Mouse (Mus musculus) thymus, postnatal 25 days (tissue): Measurements from ENCODE around the gene Ddx19a.
"Not testable (repeated sequence)": the region's sequence is repeated elsewhere in the genome, so short reads cannot be mapped to it uniquely, and the experiment has no call there.

Experiments used
- DNase-seq: peaks from one replicate; pipeline ENCODE4 v3.0.0; 2022

The Ddx19a gene

DNA sequence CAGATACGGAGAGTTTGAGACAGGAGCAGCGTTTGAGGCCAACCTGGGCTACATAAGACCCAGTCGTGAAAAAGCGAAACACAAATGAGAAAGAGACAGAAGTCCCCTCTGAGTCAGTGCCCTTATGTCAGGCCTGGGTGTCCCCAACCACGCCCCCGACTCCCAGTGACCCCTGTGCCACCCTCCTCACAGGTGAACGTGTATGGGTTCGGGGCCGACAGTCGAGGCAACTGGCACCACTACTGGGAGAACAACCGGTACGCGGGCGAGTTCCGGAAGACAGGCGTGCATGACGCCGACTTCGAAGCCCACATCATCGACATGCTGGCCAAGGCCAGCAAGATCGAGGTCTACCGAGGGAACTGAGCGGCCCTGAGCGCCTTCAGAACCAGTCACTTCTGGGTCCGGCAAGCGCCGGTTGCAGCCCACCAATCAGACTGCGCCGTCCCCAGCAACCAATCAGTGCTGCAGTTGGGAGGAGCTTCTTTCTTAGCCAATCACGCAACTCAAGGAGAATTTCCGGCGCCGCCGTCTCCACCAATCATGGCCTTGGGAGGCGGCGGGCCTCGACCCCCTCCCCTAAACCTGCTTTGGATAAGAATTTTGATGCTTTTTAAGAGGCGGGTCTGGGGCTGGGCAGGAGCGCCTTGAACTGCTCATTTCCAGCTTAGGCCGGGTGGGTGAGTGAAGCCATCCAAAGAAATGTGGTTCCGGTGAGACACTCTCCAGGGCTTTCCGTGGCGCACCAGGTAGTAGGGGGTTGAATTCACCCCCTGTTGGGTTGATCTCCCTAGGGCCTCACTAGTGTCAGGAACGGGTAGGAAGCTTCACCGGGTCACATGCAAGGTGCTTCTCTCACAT, 27.5 kb downstream of the Ddx19a start:
- DNase-seq: peak; percentile 89

DNA sequence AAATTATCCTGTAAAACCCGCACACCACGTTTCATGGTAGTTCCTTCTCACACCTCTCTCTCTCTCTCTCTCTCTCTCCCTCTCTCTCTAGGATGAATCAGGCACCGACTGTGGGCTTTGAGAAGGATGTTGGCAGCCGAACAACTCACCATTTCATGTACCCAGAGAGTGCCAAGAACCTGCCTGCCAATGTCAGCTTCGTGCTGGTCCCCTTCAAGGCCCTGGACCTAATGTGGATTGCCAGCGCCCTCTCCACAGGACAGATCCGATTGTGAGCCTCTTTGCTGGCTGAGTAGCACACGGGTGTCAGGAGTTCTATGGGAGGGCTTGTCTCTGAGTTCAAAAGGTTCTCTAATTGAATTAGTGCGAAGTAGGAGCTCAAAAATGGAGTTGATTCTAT, 30.3 kb downstream of the Ddx19a start:
- DNase-seq: no peak

DNA sequence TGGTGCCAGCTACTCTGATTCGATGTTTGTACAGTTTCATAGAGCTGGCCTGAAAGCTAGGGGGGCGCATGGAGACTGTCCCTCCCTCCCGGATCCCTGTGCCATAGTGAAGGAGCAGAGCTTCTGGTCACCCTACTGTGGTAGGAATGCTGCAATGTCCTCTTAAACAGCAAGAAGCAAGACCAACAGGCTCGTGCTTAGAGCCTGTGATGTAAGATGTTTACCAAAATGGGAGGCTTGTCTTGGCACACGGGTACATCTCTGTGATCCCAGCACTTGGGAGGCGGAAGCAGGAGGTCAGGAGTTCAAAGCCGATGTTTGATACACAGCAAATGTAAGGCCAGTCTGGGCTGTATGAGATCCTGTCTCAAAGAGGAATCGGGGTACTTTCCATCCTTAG, 31.0 kb downstream of the Ddx19a start:
- DNase-seq: no peak

- DNase-seq: no peak
Measured at GRCm38 (mm10) chr8:110965594-110965993, 32.0 kb downstream of the Ddx19a start.

- no peak for DNase-seq
Measured at GRCm38 (mm10) chr8:110964666-110965065, 32.9 kb downstream of the Ddx19a start.

GRCm38 (mm10) chr8:110963051-110963450, 34.5 kb downstream of the Ddx19a start:
- no peak for DNase-seq

GRCm38 (mm10) chr8:110959906-110960305, 37.7 kb downstream of the Ddx19a start:
- no peak for DNase-seq

GRCm38 (mm10) chr8:110959071-110959780, 38.4 kb downstream of the Ddx19a start:
- no peak for DNase-seq

DNA sequence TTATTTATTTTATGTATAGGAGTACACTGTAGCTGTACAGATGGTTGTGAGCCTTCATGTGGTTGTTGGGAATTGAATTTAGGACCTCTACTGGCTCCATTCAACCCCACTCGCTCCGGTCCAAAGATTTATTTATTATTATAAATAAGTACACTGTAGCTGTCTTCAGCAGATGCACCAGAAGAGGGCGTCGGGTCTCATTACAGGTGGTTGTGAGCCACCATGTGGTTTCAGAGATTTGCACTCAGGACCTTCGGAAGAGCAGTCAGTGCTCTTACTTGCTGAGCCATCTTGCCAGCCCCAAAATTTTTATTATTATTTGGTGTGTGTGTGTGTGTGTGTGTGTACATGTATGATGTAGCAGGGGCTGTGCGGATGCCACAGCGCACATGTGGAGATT, 39.0 kb downstream of the Ddx19a start:
- not testable (repeated sequence) for DNase-seq

- no peak for DNase-seq
Measured at GRCm38 (mm10) chr8:110958135-110958534, 39.5 kb downstream of the Ddx19a start.

- DNase-seq: no peak
Measured at GRCm38 (mm10) chr8:110957471-110957870, 40.1 kb downstream of the Ddx19a start.

DNA sequence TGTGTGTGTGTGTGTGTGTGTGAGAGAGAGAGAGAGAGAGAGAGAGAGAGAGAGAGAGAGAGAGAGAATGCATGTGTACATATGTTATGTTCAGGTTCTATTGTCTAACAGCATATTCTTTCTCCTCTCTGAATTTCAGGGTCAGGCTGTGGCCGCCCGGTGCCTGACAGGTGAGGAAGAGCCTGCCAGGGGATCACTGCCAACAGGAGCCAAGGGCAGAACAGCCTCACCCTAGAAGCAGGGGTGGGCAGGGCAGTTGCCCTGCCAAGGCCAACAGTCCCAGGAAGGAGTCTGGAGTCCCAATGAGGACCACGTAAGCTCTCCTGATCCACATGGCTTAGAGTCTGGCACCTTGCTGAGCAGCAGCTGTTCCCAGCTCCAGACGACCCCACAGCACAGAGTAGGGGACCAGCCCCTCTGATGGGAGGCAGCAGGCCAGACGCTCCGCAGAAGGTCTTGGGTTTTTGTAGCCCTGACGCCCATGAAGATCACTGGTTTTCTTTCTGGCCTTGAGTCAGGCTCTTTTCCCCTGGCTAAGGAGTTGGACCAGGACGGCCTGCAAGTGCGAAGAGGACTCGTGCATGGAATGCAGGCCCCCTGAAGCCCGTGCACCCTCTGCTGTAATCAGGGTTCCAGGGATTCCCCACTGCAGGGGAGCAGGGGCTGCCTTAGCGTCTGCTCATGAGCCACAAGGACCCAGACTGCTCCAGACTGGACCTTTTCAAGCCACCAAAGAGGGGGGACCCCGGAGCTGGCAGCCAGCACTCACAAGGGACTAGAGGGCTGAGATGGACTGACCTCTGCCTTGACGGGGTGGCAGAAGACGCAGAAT, 40.8 kb downstream of the Ddx19a start:
- no peak for DNase-seq

DNA sequence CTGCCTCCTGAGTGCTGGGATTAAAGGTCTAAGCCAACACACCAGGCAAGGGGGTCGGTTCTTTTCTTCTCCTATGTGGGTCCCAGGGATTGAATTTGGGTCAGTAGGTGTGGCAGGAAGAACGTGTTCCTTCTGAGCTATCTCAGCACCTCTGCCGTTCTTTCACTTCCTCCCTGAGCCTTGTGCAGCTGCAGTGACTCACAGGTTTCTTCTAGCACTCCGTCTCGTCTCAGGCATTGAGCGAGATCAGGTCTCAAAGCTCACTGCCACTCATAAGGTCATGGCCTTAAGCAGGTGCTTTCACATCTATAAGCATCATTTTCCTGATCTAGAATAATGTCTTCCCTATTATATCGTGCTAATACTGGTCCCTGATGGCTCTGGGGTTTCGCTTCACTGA, 42.8 kb downstream of the Ddx19a start:
- DNase-seq: peak; percentile 57

DNA sequence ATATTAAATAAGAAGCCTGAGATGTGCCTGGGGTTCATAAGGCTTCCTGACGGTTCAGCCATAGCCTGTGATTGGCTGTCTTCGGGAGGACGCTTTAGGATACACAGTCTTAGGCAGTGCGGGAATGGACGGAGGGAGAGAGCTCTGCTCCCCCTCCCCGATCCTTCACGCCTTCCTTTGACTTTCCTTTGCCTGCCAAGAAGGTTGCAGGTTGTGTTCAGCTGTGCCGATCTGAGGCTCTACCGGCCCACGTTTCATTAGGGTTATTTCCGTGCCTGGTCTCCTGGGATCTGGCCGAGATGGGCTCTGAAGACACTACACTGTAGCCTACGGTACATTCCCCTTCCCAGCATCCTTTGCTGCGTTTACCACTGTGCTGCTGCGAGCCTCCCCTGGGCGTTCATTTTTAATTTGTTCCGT, 47.5 kb downstream of the Ddx19a start:
- DNase-seq: no peak

DNA sequence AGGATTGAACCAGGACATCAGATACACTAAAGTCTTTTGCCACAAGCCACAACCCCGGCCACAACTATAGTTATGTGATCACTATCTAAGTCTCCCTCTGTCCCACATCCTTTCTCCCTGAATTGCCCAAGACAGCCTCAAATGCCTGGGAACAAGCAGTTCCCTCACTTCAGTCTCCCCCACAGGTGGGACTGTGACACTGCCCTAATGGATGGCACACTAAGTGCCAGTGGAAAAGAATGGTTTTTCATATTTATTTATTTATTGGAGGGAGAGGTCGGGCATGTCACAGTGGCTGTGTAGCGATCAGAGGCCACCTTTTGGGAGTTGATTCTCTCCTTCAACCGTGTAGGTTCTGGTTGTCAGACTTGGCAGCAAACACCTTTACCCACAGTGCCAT, 51.9 kb downstream of the Ddx19a start:
- no peak for DNase-seq

DNA sequence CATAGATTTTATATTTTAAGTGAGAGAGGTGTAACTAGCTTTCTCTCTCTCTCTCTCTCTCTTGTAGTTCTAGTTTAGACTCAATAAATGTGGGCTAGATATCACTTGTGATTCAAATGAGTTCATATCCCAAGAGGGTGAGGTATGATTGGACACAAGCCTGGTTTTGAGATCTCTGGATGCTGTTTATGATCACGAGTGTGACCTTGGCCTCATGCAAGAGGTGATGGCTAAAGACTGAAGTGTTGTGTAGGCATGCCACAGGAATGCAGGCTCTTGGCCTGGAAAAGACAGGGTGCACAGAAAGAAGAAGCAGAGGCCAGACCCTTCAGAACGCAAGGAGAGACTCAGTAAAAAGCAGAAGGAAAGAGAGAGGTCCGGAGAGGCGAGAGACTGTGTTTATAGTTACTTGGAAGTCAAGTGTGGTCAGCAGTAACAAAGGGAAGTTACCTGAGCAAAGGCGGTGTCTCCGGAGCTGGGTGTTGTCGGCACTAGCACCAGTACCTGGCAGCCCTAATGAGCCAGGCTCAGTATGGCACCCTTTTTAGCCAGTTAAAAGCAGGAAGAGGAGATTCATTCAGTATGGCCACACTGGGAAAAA, 53.2 kb downstream of the Ddx19a start:
- no peak for DNase-seq

DNA sequence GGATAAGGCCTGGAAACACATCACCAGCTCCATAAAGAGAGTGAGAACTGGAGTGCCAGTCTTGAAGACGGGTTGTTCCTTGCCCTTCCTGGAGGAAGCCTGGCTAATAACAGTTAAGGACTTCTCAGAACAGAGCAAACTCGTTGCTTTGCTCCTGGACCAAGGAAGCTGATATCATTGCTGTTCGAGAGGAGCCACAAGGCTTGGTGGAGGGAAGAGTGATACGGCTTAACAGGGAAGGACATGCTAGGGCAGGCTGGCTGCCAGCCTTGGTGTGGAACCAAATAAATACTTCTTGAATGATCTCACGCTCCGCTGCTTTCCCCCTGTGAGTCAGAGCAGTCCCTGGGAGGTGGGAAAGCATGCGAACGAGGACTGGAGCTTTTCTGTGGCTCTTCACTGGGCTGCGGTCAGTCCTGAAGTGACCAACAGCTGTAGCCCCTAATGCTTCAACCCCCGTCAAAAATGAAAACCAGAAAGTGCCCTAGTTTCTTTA, 56.1 kb downstream of the Ddx19a start:
- no peak for DNase-seq

DNA sequence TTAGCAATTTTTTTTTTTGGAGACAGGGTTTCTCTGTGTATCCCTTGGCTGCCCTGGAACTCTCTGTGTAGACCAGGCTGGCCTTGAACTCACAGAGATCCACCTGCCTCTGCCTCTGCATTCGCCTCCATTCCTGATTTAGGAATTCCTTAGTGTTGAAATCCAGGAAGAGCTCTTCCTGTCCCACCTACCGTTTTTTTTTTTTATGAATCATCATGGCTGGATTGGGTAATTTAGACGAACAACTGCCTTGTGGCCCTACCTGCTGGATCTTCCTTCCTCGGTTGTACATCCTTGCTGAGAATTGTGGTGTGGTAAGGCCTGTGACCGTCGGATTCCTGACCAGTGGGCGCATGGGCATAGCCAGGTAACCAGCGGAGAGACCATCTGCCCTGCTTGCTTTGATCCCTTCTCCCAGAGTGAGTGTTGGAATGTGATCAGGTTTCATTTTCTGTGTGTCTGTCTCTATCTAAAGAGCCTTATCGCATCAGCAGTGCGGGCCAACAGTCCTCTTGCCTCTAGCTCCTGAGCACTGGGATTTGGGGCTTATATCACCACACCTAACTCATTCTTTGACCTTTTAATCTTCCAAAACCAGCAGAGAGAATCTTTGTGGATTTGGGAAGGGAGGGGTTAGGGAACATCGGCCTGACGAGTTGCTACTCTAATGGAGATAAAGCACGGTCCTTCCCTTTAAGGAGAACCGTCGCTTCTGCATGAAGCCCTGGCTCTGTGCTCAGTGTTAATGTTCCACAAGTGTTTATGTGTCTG, 56.7 kb downstream of the Ddx19a start:
- no peak for DNase-seq

- DNase-seq: peak; percentile 73
Measured at GRCm38 (mm10) chr8:110938882-110939589, 58.6 kb downstream of the Ddx19a start.

DNA sequence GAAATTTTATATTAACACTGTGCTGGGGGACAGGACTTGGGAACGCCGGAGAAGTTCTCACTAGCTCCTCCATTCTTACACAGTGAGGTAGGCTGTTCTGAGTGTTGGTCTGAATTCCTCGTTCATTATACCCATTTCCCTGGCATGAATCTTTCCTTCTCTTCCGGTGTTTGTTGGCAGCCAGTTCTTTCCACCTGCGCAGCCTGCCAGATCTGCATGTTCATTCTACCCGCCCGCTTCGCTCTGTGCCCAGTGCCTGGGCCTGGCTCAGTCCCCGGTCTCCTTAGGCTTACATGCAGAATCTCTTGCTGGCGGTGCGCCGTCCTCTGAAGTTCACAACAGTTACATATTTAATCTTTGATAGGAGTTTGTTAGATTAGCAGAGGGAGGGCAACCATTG, 61.4 kb downstream of the Ddx19a start:
- DNase-seq: no peak

DNA sequence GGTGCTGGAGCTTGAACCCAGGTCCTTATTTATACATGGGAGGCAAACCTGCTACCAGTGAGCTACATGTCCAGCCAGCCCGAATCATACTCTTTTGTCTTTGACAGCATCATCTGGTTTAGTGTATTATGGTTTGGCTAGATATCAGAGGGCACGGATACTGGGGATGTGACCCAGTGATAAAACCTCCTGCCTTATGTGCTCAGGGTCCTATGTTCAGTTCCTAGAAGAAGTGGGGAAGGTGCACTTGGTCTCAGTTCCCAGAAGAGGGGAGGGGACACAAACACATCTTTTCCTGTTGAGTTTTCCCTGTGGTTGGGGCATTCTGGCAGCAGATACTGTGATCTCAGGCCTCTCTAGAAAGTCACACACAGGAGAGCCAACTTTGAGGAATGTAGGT, 64.3 kb downstream of the Ddx19a start:
- DNase-seq: no peak
